Mouse (Mus musculus): Measurements from ENCODE around the gene Chaf1a. TPM values are rescaled to one million over a fixed set of nuclear protein-coding genes. Genes with fewer than 3 reads are reported as not detected.

Chaf1a gene
- polyA plus RNA-seq (2016; fragmentation: Nextera tagmentation; extraction: Ambion mirVana), result 44.5 and 45.8 TPM in 2 replicates

DNA sequence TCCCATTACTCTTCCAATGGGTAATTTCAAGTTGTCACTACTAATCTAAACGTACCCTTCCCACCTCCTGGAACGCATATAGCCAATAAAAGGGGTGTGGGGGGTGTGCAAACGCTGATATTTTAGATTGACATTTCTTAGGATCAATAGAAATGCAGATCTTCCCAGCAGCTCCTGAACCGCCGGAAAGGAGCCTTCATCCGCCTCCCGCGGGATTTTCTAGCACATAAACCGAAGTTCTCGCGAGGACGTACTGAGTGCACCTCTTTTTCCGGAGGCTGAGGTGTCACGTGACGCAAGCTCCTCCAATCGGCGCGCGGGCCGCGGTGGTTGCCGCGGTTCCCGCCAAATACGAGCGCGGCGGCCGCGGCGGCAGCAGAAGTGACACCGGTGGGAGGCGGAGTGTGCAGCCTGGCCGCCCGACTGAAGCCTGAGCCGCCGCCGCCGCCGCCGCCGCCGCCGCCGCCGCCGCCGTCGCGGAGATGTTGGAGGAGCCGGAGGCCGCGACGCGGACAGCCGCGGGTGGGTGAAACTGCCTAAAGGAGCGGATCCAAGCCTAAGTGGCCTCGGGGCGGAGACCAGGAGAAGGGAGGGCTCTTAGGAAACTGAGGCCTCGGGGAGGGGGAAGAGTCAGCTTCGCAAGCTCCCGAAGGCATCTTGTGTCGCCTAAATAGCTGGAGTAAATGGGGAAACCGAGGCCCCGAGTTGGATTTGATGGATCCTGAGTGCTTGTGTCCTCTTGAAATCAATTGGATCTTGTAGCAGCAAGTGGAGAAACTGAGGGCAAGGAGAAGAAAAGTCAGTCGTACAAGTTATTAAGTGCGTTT lies at the start of gene Chaf1a:
TSS of gene Chaf1a (plus strand) at position 410 of the 827 bp plus-strand sequence.
- ATAC-seq (ENCODE audit: insufficient number of reproducible peaks, insufficient read depth, low FRiP score, low TSS enrichment), result peak; percentile 83

DNA sequence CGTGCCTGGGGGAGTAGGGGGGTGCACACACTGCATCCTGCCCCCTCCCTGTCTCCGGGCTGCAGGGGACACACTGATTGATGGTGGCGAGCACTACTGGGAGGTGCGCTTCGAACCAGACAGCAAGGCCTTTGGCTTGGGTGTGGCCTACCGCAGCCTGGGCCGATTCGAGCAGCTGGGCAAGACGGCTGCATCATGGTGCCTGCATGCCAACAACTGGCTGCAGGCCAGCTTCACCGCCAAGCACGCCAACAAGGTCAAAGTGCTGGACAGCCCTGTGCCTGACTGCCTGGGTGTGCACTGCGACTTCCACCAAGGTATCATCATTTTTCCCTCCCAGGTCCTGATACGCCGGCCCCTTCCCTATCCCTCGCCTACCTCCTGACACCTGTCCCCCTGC lies 44.2 kb upstream of the Chaf1a start:
- Histone ChIP-seq H3K4me2 (replicated peaks) (no peak overlapping the region), H3K27me3 (peaks cover 21% of the 10 kb centered on the region), H3K9me3 (no peaks in the 10 kb centered on the region), H3K4me1 (peaks cover 5% of the 10 kb centered on the region; the same call in 1 of the 2 replicates), H3K27ac (no peak overlapping the region), H3K36me3 (peaks cover 38% of the 10 kb centered on the region), H3K9ac (no peak overlapping the region), H3K4me3 (no peak overlapping the region)
- WGBS, result 90% methylated on average over 15 of the region's 15 CpGs
- no peak for ATAC-seq (ENCODE audit: insufficient number of reproducible peaks, insufficient read depth, low FRiP score, low TSS enrichment)

More for the DNA sequence above, at the start of gene Chaf1a:
- Histone ChIP-seq H3K36me3 (peaks cover 20% of the 10 kb centered on the region), H3K9ac (peak within 1 kb of the TSS; percentile 83), H3K4me3 (peak within 1 kb of the TSS; percentile 83), H3K4me2 (replicated peaks) (peak within 1 kb of the TSS; percentile 73), H3K9me3 (no peaks in the 10 kb centered on the region), H3K27ac (peak within 1 kb of the TSS; percentile 84), H3K27me3 (no peaks in the 10 kb centered on the region), H3K4me1 (peaks cover 18% of the 10 kb centered on the region)
- under 1% methylated on average over 68 of the region's 68 CpGs for WGBS

DNA sequence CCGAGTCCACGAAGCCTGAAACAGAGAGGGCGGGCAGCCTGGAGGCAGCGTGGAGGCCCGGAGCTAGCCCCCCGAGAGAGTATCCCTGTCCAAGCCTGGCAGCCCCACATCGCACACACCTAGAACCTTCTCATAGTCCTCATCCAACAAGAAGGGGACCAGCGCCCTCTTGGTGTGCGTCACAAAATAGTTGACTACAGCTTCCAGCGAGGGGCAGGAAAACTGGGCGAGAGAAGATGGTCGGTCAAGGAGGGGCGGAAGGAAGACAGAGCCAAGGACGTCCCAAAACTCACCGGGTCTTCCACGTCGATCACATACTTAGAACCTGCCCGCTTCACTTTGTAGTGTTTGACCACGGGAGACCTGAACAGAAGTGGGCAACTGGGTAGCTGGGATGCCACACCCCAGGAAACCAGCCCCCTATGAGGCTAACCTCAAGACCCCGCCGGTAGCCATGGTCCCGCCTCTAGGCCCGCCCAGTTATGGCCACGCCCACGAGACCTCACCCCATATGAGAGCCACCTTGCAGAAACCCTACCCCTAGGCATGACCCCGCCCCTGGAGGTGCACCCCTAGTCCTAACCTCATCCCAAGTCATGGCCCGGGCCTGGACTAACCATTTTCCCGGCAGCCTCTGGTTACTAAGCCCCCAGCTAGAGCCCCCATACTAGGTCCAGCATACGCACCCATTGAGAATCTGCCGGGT lies 40.3 kb upstream of the Chaf1a start:
- Histone ChIP-seq H3K9ac (no peak overlapping the region), H3K4me3 (peak overlapping the region; percentile 21)

GRCm38 (mm10) chr17:56003000-56003399 lies 37.2 kb upstream of the Chaf1a start:
- Histone ChIP-seq H3K4me2 (replicated peaks) (no peak overlapping the region), H3K4me3 (no peak overlapping the region), H3K27me3 (peaks cover 21% of the 10 kb centered on the region), H3K9me3 (0 out of 2 replicates have a peak, but pooled peaks cover 2% of the 10 kb centered on the region), H3K4me1 (peaks cover 14% of the 10 kb centered on the region), H3K27ac (no peak overlapping the region), H3K36me3 (no peaks in the 10 kb centered on the region), H3K9ac (no peak overlapping the region)
- ATAC-seq (ENCODE audit: insufficient number of reproducible peaks, insufficient read depth, low FRiP score, low TSS enrichment), result no peak
- 76% methylated on average over 3 of the region's 3 CpGs for WGBS

More for the DNA sequence above, 40.3 kb upstream of the Chaf1a start:
- Histone ChIP-seq H3K27me3 (peaks cover 21% of the 10 kb centered on the region), H3K4me2 (replicated peaks) (peak overlapping the region; percentile 31), H3K9me3 (0 out of 2 replicates have a peak, but pooled peaks cover 2% of the 10 kb centered on the region), H3K27ac (no peak overlapping the region), H3K4me1 (peaks cover 5% of the 10 kb centered on the region; the same call in 1 of the 2 replicates), H3K36me3 (peaks cover 15% of the 10 kb centered on the region; the same call in 1 of the 2 replicates)
- 7% methylated on average over 30 of the region's 30 CpGs for WGBS
- ATAC-seq (ENCODE audit: insufficient number of reproducible peaks, insufficient read depth, low FRiP score, low TSS enrichment), result peak; percentile 28; the same call in 1 of the 2 replicates

DNA sequence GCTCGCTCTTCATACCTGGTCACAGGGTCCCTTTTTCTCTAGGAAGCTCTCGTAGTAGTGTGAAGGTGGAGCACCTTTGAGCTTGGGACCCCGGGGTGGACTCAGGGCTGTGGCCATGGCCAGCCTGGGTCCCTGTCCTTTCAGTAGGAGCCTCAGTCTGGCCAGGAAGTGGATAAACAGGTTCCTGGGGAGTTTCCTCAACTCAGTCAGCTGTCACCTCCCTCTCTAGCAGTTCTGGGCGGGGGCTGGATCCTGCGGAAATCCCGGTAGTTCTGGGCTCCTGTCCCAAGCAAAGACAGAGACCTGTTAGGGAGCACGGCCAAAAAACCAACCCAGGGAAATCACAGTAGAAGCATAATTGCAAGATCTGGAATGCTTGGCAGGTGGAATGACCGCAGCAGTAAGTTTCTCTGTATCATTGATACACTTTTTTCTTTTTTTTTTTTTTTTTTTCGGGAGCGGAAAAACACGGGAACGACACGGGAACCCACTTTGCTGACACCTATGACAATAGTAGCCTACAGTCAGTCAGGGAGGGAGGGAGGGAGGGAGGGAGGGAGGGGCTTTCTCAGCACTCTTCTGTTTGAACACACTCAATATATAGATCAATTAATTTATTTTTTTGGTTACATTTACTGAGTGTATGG lies 34.7 kb upstream of the Chaf1a start, which contains the start of the genes Stap2 and Mpnd:
TSS of gene Stap2 (minus strand) at position 170 of the 647 bp plus-strand sequence.
TSS of gene Mpnd (plus strand) at position 297 of the 647 bp plus-strand sequence.
- WGBS, result 35% methylated on average over 13 of the region's 13 CpGs
- ATAC-seq (ENCODE audit: insufficient number of reproducible peaks, insufficient read depth, low FRiP score, low TSS enrichment), result no peak
- H3K9ac ChIP-seq, result no peak within 1 kb of the TSS
- no peak within 1 kb of the TSS; the same call in 1 of the 2 replicates for H3K4me2 ChIP-seq (replicated peaks)
- 0 out of 2 replicates have a peak, but pooled peaks cover 2% of the 10 kb centered on the region for H3K9me3 ChIP-seq
- peaks cover 17% of the 10 kb centered on the region for H3K4me1 ChIP-seq
- 0 out of 2 replicates have a peak within 1 kb of the TSS, but pooled peaks have one; percentile 1 for H3K4me3 ChIP-seq
- H3K27me3 ChIP-seq, result peaks cover 4% of the 10 kb centered on the region
- no peak within 1 kb of the TSS for H3K27ac ChIP-seq
- H3K36me3 ChIP-seq, result no peaks in the 10 kb centered on the region

GRCm38 (mm10) chr17:56006956-56007355 lies 33.3 kb upstream of the Chaf1a start:
- Histone ChIP-seq H3K4me2 (replicated peaks) (peak overlapping the region; percentile 93; the same call in 1 of the 2 replicates), H3K36me3 (peaks cover 13% of the 10 kb centered on the region), H3K9me3 (no peaks in the 10 kb centered on the region), H3K27me3 (no peaks in the 10 kb centered on the region), H3K27ac (peak overlapping the region; percentile 96; the same call in 1 of the 2 replicates), H3K4me1 (peaks cover 27% of the 10 kb centered on the region), H3K9ac (0 out of 2 replicates have a peak overlapping the region, but pooled peaks have one; percentile 19), H3K4me3 (no peak overlapping the region)
- ATAC-seq (ENCODE audit: insufficient number of reproducible peaks, insufficient read depth, low FRiP score, low TSS enrichment), result no peak
- WGBS, result 42% methylated on average over 10 of the region's 10 CpGs

GRCm38 (mm10) chr17:56007444-56008355 lies 32.5 kb upstream of the Chaf1a start:
- WGBS, result 30% methylated on average over 14 of the region's 14 CpGs
- Histone ChIP-seq H3K9ac (peak overlapping the region; percentile 19; the same call in 1 of the 2 replicates), H3K36me3 (peaks cover 19% of the 10 kb centered on the region), H3K4me1 (peaks cover 27% of the 10 kb centered on the region), H3K4me3 (peak overlapping the region; percentile 82), H3K27ac (peak overlapping the region; percentile 96), H3K27me3 (no peaks in the 10 kb centered on the region), H3K9me3 (no peaks in the 10 kb centered on the region), H3K4me2 (replicated peaks) (peak overlapping the region; percentile 93)
- no peak for ATAC-seq (ENCODE audit: insufficient number of reproducible peaks, insufficient read depth, low FRiP score, low TSS enrichment)

DNA sequence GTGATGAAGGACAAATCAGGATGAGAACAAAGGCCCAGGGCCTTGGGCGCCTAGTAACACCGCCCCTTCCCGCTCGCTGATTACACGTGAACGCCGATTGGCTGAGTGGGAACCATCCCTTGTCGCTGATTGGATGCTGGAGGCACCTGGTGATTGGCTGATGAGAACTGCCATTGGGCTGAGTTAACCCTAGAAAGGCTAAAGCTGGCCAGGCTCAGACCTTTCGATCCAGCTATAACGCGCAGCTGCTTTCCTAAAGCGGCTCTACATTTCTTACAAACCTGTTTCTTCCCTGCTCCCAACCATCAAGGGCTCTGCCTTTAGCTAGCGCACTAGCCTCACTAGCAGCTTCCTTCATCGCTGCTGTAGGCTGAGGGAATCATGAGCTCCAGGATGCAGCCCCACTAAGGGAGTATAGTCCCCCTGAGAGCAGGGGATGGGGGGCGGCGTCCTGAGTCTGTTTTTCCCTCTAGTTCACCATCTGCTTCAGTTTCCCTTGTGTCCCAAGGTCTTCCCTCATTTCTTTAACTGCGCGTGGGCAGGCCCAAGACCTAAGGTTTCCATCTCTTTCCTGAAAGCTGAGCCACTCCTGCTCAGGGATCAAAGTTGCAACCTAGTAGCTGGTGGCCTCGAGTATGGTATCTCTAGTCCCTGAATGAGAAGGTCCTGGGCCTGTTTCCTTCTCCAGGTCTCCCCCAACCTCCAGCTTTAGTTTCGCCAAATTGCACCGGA lies 31.7 kb upstream of the Chaf1a start:
- Histone ChIP-seq H3K36me3 (peaks cover 25% of the 10 kb centered on the region), H3K27me3 (no peaks in the 10 kb centered on the region), H3K9ac (peak overlapping the region; percentile 85), H3K27ac (peak overlapping the region; percentile 96), H3K4me1 (peaks cover 27% of the 10 kb centered on the region), H3K4me2 (replicated peaks) (peak overlapping the region; percentile 93), H3K9me3 (no peaks in the 10 kb centered on the region), H3K4me3 (peak overlapping the region; percentile 82)
- peak; percentile 87 for ATAC-seq (ENCODE audit: insufficient number of reproducible peaks, insufficient read depth, low FRiP score, low TSS enrichment)
- WGBS, result under 1% methylated on average over 21 of the region's 21 CpGs

DNA sequence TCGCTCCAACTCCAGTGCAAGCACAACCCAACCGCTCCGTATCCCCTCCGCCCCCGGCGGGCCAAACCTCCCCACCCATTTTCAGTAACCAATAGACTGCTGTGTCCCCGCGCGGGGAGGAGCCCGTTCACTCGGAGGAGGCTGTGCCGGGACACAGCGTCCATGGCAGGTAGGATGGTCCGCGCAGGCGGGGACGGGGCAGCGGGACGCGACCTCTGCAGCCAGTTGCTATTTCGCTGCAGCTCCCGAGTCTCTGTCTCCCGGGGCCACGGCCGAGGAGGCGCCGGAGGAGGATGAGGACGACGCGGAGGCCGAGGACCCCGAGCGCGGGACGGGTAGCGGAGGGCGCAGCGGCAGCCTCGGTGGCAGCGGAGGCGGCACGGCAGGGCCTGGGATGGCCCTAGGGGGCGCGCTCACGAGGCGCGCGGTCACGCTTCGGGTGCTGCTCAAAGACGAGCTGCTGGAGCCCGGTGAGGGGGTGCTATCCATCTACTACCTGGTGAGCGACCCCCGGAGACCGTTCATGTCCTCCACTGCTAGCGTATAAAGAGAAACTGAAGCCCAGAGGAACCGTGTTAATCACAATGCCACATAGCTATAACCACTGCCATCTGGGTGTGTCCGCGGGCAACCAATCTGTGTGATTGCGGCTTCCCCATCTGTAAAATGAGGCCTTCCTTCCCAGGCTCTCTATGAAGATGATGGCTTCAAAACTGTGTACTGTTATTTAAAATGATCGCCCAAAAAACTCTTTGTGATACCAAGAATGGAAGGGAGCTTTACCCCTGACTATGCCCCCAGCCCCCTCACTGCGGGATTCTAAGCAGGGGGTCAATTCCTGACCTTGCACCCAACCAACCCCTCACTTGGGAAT lies 30.9 kb upstream of the Chaf1a start:
- H3K9ac ChIP-seq, result peak overlapping the region; percentile 85
- peaks cover 27% of the 10 kb centered on the region for H3K4me1 ChIP-seq
- ATAC-seq (ENCODE audit: insufficient number of reproducible peaks, insufficient read depth, low FRiP score, low TSS enrichment), result peak; percentile 90
- H3K27me3 ChIP-seq, result no peaks in the 10 kb centered on the region
- H3K27ac ChIP-seq, result peak overlapping the region; percentile 96
- WGBS, result 1% methylated on average over 62 of the region's 62 CpGs
- peaks cover 33% of the 10 kb centered on the region for H3K36me3 ChIP-seq
- H3K9me3 ChIP-seq, result no peaks in the 10 kb centered on the region
- H3K4me2 ChIP-seq (replicated peaks), result peak overlapping the region; percentile 93
- peak overlapping the region; percentile 82 for H3K4me3 ChIP-seq
